Mouse (Mus musculus) limb, embryonic 13.5 days (tissue): ENCODE measurements around the gene Ccdc169. TPM values are rescaled to one million over a fixed set of nuclear protein-coding genes. Genes with fewer than 3 reads are reported as not detected.

Experiments
- ATAC-seq: fragments of 200-750 bp; cut with Nextera tagmentation; 2 replicates; pipeline ENCODE4 v1.8.0; 2017; ENCODE audit warnings: low read depth, moderate number of reproducible peaks, moderate TSS enrichment; ENCODE audit not compliant: low FRiP score
- H3K27ac ChIP-seq: fragments of 300-500 bp; sonication (generic); 2 replicates; pipeline ENCODE4 v1.5.1; 2015; ENCODE audit warnings: inconsistent platforms, mild to moderate bottlenecking, moderate library complexity
- H3K27me3 ChIP-seq: fragments of 300-500 bp; sonication (generic); 2 replicates; pipeline ENCODE4 v1.6.1; 2015; ENCODE audit warnings: mild to moderate bottlenecking, inconsistent platforms
- H3K36me3 ChIP-seq: fragments of 300-500 bp; sonication (generic); 2 replicates; pipeline ENCODE4 v1.6.1; 2015; ENCODE audit warnings: inconsistent platforms, mild to moderate bottlenecking, moderate library complexity
- H3K4me1 ChIP-seq: fragments of 300-500 bp; sonication (generic); 2 replicates; pipeline ENCODE4 v1.6.1; 2015; ENCODE audit warnings: inconsistent platforms
- H3K4me2 ChIP-seq: fragments of 300-500 bp; sonication (generic); replicated peaks from 2 replicates; pipeline ENCODE4 v1.6.1; 2015; ENCODE audit warnings: inconsistent platforms, mild to moderate bottlenecking, moderate library complexity
- H3K4me3 ChIP-seq: fragments of 300-500 bp; sonication (generic); 2 replicates; pipeline ENCODE4 v1.5.1; 2015; ENCODE audit warnings: moderate library complexity, mild to moderate bottlenecking, inconsistent platforms
- H3K9ac ChIP-seq: fragments of 300-500 bp; sonication (generic); 2 replicates; pipeline ENCODE4 v1.6.1; 2015; ENCODE audit warnings: mild to moderate bottlenecking, inconsistent platforms
- H3K9me3 ChIP-seq: fragments of 300-500 bp; sonication (generic); 2 replicates; pipeline ENCODE4 v1.6.1; 2016; ENCODE audit warnings: inconsistent platforms
- WGBS: fragments of 180-500 bp; shearing (Covaris S2); methylation state at CpG from one replicate; pipeline ENCODE4 v1.1.7; 2015; 5-methylcytosine and 5-hydroxymethylcytosine counted together
- polyA plus RNA-seq: library from polyadenylated mRNA; unstranded; fragments of >200 nt; fragmentation: Nextera tagmentation; extraction: Ambion mirVana; gene quantifications from 2 replicates; pipeline ENCODE4 v1.2.1, GENCODE M21; 2015

Gene Ccdc169
- polyA plus RNA-seq, 1 experiment from 2014 or later, result 0.10 TPM

DNA sequence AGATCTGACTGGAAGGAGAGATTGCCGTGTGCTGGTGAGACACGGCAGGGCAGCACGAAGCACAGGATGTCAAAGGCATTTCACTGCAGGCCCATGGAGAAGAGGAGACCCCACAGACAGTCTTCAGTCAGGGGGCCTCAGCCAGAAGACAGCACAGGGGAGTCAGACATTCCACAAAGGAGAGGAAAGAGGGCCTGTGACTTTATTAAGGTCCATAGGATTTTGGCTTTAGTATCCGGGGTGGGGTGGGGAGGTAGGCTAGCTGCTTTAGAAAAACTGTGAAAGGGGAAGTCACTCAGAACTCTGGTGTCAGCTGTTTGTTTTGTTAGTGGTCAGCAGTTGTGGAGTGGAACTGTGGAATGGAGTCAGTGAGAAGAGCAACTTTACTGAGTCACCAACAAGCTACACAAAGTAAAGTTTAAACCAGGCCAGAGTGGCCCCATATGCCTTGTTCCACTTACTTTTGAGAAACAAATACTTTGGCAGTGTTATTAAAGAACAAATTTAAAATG is 7.9 kb upstream of the Ccdc169 start:
- H3K36me3 ChIP-seq, result peaks cover 95% of the 10 kb centered on the region
- H3K9ac ChIP-seq, result no peak overlapping the region
- no peaks in the 10 kb centered on the region for H3K9me3 ChIP-seq
- H3K4me2 ChIP-seq, result no peak overlapping the region
- no peaks in the 10 kb centered on the region for H3K4me1 ChIP-seq
- WGBS, result 90% methylated on average over 4 of the region's 4 CpGs
- ATAC-seq, result no peak
- no peak overlapping the region for H3K27ac ChIP-seq
- no peak overlapping the region for H3K4me3 ChIP-seq
- H3K27me3 ChIP-seq, result no peaks in the 10 kb centered on the region

DNA sequence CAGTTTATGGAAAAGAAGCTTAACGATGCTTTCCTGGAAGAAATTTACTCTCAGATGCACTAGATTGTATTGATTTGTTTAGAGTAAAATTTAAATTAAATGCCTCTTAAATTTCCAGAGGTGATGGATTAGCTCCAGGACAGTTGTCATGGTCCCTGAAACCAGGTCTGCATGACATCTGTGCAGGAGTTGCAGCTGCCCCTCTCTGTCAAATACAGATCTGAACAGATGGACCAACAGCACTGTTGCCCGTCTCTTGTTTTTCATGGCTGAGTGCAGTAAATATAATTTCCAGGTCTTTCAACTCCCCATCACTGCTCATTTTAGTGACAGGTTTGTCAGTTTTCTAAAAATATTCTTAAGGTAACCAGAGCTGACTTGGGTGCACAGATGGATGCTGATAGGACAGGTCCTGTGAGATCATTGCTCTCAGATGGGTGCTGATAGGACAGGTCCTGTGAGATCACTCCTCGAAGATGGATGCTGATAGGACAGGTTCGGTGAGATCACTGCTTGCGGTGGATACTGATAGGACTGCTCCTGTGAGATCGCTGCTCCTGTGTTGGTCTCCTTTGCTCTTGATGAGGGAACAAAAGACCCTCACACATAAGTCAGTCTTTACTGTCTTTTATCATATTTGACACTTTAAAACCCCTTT is 5.4 kb upstream of the Ccdc169 start:
- Histone ChIP-seq H3K36me3 (peaks cover 94% of the 10 kb centered on the region), H3K4me1 (no peaks in the 10 kb centered on the region), H3K9me3 (no peaks in the 10 kb centered on the region), H3K4me3 (no peak overlapping the region), H3K27me3 (no peaks in the 10 kb centered on the region), H3K4me2 (no peak overlapping the region), H3K9ac (no peak overlapping the region), H3K27ac (no peak overlapping the region)
- no peak for ATAC-seq
- WGBS, result 88% methylated on average over 6 of the region's 6 CpGs

DNA sequence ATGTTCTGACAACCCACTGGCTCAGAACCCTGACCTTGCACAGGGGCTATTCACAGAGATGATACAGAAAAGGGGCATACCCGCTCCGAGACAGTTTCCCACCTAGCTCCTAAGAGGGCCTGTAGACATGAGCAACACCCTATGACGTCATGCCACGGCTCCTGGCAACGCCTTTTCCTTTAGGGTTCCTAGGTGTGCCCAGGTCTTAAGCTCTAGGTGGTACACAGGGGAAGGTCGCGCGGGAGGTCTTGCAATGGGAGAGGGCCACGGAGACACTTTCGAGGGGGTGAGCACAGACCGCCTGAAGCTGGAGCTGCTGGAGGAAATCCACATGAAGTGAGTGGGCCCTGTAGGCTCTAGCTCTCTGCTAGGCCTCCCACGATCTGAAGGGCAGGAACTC is 2.7 kb downstream of the Ccdc169 start:
- no peak overlapping the region for H3K4me2 ChIP-seq
- no peaks in the 10 kb centered on the region for H3K9me3 ChIP-seq
- no peak for ATAC-seq
- 88% methylated on average over 12 of the region's 12 CpGs for WGBS
- no peak overlapping the region for H3K9ac ChIP-seq
- no peaks in the 10 kb centered on the region for H3K27me3 ChIP-seq
- no peaks in the 10 kb centered on the region for H3K4me1 ChIP-seq
- no peak overlapping the region for H3K4me3 ChIP-seq
- peaks cover 41% of the 10 kb centered on the region for H3K36me3 ChIP-seq
- H3K27ac ChIP-seq, result no peak overlapping the region

DNA sequence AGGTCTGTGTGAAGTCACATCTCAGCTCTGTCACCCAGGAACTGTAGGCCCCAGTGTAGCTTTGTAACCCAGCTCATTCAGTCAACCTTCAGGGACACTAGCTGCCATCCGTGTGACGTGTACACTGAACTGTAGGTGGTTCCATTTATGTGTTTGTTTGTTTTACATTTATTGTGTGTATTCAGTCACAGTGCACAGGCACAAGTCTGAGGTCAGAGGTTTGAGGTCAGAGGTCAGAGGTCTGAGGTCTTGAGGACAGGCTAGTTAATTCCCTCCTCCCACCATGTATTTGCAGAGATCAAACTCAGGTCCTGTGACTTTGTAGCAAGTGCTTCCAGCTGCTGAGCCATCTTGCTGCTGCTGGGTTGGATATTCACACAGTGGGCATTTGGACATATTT is 4.3 kb downstream of the Ccdc169 start:
- no peak overlapping the region for H3K4me2 ChIP-seq
- H3K27ac ChIP-seq, result no peak overlapping the region
- no peak overlapping the region for H3K4me3 ChIP-seq
- no peak overlapping the region for H3K9ac ChIP-seq
- ATAC-seq, result no peak
- no peaks in the 10 kb centered on the region for H3K27me3 ChIP-seq
- H3K9me3 ChIP-seq, result no peaks in the 10 kb centered on the region
- H3K4me1 ChIP-seq, result no peaks in the 10 kb centered on the region
- 74% methylated on average over 2 of the region's 2 CpGs for WGBS
- peaks cover 28% of the 10 kb centered on the region for H3K36me3 ChIP-seq

DNA sequence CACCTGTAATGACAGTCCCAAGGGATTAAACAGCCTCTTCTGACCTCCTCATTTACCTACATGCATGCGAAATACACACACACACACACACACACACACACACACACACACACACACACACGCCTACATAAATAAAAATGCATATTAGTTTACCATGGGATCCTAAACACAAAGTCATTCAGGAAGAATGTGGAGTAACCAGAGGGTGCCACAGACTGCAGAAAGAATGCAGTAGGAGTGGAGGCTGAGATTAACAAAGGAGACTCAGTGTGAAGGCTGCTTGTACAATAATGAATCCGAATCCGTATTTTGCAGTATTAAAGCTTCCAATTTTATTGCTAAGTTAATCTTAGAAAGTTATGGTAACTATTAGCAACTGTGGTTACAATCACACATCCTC is 7.8 kb downstream of the Ccdc169 start:
- H3K9ac ChIP-seq, result no peak overlapping the region
- no peak for ATAC-seq
- H3K27me3 ChIP-seq, result no peaks in the 10 kb centered on the region
- H3K27ac ChIP-seq, result no peak overlapping the region
- 79% methylated on average over 4 of the region's 4 CpGs for WGBS
- H3K4me2 ChIP-seq, result no peak overlapping the region
- H3K36me3 ChIP-seq, result no peaks in the 10 kb centered on the region
- H3K4me1 ChIP-seq, result no peaks in the 10 kb centered on the region; the same call in 1 of the 2 replicates
- no peak overlapping the region for H3K4me3 ChIP-seq
- no peaks in the 10 kb centered on the region for H3K9me3 ChIP-seq

DNA sequence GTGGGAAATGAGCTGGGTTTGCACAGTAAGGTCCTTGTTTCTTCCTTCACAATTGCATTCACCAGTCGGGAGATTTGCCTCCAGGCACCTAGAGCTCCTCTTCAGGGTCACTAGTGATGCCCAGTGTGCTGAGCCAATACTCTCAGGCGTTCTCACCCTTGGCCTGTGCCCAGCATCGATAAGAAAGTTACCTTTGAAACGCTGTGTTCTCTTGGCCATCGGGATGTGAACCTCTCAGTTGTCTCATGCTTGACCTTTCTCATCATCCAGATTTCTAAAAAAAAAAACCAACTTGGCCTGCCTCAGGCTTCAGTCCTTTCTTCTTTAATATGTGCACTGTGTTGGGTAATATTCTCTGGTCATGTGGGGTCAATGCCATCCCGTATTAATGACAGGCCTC is 9.3 kb downstream of the Ccdc169 start:
- no peaks in the 10 kb centered on the region for H3K36me3 ChIP-seq
- H3K4me1 ChIP-seq, result no peaks in the 10 kb centered on the region; the same call in 1 of the 2 replicates
- no peak overlapping the region for H3K27ac ChIP-seq
- no peak overlapping the region for H3K4me3 ChIP-seq
- no peak overlapping the region for H3K4me2 ChIP-seq
- H3K9ac ChIP-seq, result no peak overlapping the region
- no peaks in the 10 kb centered on the region for H3K9me3 ChIP-seq
- 83% methylated on average over 6 of the region's 6 CpGs for WGBS
- no peaks in the 10 kb centered on the region for H3K27me3 ChIP-seq
- no peak for ATAC-seq

DNA sequence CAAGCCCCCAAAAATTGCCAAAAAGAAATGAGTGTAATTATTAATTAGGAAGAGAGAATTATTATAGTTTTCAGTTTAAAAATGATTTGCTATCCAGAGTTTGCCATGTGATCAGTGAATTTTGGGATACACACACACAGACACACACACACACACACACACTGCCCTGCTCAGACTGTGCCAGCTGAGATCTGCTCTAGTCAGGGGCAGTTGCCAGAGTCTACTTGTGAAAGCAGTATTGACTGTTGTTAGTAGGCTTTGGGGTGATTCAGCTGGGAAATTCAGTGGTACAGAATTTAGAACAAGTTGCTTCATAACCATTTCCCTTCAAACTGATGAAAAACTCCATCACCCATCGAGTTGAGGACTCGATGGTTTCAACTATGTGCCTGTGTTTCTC is 10.0 kb downstream of the Ccdc169 start:
- Histone ChIP-seq H3K36me3 (no peaks in the 10 kb centered on the region), H3K27me3 (no peaks in the 10 kb centered on the region), H3K4me2 (no peak overlapping the region), H3K4me3 (no peak overlapping the region), H3K9me3 (no peaks in the 10 kb centered on the region), H3K9ac (no peak overlapping the region), H3K27ac (no peak overlapping the region), H3K4me1 (peaks cover 4% of the 10 kb centered on the region)
- 91% methylated on average over 2 of the region's 2 CpGs for WGBS
- no peak for ATAC-seq

DNA sequence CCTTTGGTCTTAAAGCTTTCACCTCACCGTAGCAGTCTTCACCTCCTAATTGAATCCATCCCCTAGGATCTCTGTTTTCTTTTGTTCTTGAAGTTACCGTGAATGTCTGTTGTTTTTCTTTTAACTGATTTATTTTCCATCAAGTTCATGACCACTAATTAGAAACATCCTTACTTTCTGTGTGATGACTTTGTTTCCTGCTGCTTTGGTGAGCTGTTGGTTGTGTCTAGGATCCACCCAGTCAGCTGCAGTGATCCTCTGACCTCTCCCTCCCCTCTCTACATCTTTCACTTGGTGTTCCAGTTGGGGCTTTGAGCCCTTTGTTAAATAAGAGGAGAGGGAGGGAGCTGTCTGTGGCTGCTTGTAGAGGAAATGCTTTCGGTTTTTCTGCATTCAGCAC is 11.0 kb downstream of the Ccdc169 start:
- peaks cover 4% of the 10 kb centered on the region for H3K4me1 ChIP-seq
- no peak overlapping the region for H3K4me2 ChIP-seq
- no peak overlapping the region for H3K9ac ChIP-seq
- ATAC-seq, result no peak
- no peak overlapping the region for H3K27ac ChIP-seq
- no peaks in the 10 kb centered on the region for H3K27me3 ChIP-seq
- H3K4me3 ChIP-seq, result no peak overlapping the region
- H3K9me3 ChIP-seq, result no peaks in the 10 kb centered on the region
- H3K36me3 ChIP-seq, result no peaks in the 10 kb centered on the region
- 10% methylated on average over 3 of the region's 3 CpGs for WGBS

DNA sequence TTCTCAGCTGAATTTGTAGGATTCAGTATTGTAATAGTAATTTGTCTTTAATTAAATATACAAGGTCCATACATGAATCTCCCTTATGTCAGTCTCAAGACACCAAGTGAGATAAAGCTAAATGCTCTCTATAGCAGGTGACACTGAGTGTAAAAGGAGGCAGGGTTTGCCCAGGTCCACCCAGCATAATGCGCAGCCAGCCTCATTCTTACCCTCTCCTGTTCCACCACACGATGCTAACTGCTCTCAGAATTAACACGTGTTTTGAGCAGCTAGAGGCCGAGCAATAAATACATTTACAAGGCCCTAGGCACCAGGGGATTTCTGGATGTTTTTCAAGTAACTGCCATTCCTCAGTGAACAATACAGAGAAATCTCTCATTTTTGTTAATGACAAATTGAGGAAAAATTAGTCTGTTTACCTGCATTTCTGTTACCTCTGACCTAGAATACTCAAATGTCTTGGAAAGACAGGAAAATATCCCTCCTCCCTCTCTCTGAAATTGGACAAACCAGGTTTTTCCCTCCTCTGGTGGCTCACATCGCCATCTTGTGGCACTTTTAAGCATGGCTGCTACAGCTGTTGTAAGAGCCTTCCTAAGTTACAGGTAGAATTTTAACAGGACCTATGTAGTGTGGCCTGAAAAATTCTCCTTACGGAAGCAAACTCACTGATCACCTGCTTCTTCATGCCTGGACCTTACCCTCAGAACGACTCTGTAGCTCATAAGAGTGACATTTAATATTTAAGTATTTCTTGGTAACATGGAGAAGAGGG is 14.7 kb downstream of the Ccdc169 start:
- no peak overlapping the region for H3K9ac ChIP-seq
- H3K27me3 ChIP-seq, result no peaks in the 10 kb centered on the region
- H3K4me1 ChIP-seq, result peaks cover 4% of the 10 kb centered on the region
- no peaks in the 10 kb centered on the region for H3K36me3 ChIP-seq
- H3K9me3 ChIP-seq, result no peaks in the 10 kb centered on the region
- H3K4me2 ChIP-seq, result no peak overlapping the region
- H3K4me3 ChIP-seq, result no peak overlapping the region
- peak; percentile 80; the same call in 1 of the 2 replicates for ATAC-seq
- WGBS, result 25% methylated on average over 7 of the region's 7 CpGs
- H3K27ac ChIP-seq, result no peak overlapping the region

DNA sequence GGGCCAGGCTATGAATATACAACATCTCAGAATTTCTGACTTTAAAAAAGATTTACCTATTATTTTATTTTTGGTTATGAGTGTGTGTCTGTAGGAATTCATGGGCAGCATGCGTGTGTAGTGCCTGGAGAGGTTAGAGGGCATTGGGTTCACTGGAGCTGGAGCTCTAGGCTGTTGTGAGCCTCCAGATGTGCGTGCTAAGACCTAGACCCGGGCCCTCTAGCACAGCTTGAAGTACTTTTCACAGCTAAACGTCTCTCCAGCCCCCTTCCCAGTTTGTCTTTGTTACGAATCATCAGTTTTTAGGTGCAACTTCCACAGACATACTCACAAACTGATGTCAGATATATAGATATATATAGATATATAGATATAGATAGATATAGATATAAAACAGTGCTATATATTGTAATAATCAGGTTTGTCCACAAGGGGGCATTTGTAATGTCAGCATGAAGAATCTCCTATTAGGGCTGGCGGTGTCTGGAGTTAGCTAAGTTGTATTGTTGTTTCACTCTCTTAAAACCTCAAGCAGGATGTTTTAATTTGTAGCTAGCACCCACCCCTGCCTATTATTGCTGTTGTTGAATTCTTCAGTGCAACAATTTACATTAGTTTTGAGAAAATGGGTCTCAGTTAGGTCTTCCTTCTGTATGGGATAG is 15.7 kb downstream of the Ccdc169 start:
- H3K4me1 ChIP-seq, result peaks cover 4% of the 10 kb centered on the region
- no peak overlapping the region for H3K9ac ChIP-seq
- H3K4me2 ChIP-seq, result no peak overlapping the region
- ATAC-seq, result no peak
- H3K36me3 ChIP-seq, result no peaks in the 10 kb centered on the region
- H3K27ac ChIP-seq, result no peak overlapping the region
- H3K27me3 ChIP-seq, result no peaks in the 10 kb centered on the region
- no peaks in the 10 kb centered on the region for H3K9me3 ChIP-seq
- H3K4me3 ChIP-seq, result no peak overlapping the region
- 53% methylated on average over 6 of the region's 6 CpGs for WGBS

DNA sequence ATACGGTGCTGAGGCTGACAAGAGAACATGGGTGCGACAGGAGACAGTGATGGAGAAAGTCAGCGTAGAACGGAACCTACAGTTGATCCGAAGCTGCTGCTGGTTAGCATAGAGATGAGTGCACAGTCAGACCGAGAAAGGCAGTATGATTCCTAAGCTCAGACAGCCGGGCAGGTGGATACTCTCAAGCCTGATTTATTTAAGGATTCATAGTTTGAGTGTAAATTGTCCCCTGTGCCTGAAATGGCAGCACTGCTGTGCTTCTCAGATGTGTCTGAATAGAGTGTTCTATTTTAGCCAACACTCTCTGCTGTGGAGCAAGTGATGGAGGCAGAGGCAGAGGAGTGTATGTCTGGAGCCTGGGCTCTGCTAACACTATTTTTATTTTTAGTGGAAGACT is 17.0 kb downstream of the Ccdc169 start:
- 87% methylated on average over 7 of the region's 7 CpGs for WGBS
- ATAC-seq, result no peak
- no peaks in the 10 kb centered on the region for H3K9me3 ChIP-seq

DNA sequence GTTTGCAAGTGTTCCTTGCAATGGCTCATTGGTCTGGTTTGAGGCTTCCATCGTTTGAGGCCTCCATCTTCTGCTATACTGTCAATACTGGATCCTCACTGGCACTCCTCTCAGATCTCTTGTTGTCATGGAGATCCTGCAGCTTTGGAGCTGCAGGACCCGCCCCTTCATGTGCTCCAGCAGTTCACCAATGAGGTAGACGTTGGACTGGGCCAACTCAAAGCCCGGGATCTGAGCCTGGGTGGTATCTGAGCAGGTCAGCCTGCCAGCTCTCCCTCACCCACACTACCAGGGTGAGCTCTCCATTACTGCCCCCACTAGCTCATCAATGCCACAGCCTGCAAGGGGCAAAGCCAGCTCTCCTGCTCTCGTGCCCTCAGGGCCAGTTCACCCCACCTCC is 20.3 kb downstream of the Ccdc169 start:
- Histone ChIP-seq H3K4me1 (no peaks in the 10 kb centered on the region), H3K27me3 (no peaks in the 10 kb centered on the region), H3K9ac (no peak overlapping the region), H3K4me3 (no peak overlapping the region), H3K27ac (no peak overlapping the region), H3K9me3 (no peaks in the 10 kb centered on the region), H3K36me3 (no peaks in the 10 kb centered on the region), H3K4me2 (no peak overlapping the region)
- no peak for ATAC-seq
- WGBS, result 73% methylated on average over 5 of the region's 5 CpGs

More for the DNA sequence above, 17.0 kb downstream of the Ccdc169 start:
- no peak overlapping the region for H3K4me3 ChIP-seq
- no peaks in the 10 kb centered on the region for H3K27me3 ChIP-seq
- H3K9ac ChIP-seq, result no peak overlapping the region
- peaks cover 4% of the 10 kb centered on the region for H3K4me1 ChIP-seq
- H3K36me3 ChIP-seq, result no peaks in the 10 kb centered on the region
- no peak overlapping the region for H3K4me2 ChIP-seq
- H3K27ac ChIP-seq, result no peak overlapping the region
